Mouse (Mus musculus): ENCODE results near the gene Psmb2.

The Psmb2 gene

DNA sequence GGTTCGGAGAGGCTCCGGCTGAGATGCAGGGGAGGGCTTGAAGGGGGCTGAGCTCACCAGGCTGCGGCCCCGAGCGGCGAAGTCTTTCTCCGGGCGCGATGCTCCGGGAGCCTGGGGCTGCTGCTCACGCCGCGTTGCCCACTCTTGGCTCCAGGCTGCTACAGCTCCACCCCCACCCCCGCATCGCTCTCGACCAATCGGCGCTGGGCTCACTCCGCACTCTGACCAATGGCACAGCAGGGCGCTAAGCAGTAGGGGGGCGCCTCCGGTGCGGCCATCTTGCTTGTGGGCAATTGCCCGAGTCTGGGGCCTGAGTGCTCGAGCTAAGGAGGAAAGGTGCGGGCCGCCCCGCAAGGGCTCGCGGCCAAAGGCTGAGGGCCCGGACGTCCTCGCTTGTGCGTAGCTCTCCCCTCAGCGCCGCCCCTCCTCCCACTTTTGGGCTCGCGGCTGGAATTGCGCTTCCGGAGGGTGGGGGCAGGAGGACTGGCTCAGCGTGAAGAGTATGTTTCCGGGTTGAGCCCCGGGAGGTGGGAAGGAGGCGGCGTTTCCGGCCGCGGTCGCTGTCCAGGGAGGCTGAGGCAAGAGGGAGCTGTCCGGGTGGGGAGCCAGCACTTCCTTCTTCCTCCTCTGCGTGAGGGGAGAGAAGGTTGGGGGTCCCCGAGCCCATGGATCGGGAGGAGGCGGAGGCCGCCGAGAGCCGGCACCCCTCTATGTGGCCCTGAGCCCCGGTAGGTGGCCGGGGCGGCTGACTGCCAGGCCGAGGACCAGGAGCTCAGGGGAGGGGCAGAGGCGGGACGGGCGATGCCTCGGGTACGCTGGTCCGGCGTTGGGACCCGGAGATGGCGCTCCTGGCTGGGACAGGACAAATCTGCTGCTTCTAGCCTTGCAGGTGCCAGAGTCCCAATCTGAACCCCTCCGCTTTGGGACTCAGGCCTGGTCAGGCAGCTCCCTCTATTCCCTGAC lies 76.1 kb downstream of the Psmb2 start, which contains the start of the genes Ncdn and AU040320:
TSS of gene Ncdn (minus strand) at position 171 of the 963 bp plus-strand sequence.
TSS of gene AU040320 (plus strand) at position 277 of the 963 bp plus-strand sequence.
- peak; percentile 100 for DNase-seq

DNA sequence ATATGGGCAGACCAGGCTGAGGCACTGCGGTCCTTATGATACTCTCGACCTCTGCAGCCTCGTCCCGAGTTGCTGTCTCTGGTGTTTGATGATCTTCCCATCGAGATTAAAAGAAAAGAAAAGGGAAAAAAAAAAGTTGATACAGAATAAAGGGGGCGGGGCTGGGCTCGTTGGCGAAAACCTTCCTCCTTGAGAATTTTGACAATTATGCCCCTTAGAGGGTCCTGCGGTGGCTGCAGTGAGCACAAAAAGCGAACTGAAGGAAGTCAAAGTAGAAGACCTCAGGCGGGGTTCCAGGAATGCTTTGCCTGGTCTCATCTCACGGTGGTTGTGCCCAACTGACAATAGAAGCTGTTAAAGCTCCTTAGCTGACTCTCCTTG lies 76.8 kb downstream of the Psmb2 start:
- DNase-seq, result no peak

DNA sequence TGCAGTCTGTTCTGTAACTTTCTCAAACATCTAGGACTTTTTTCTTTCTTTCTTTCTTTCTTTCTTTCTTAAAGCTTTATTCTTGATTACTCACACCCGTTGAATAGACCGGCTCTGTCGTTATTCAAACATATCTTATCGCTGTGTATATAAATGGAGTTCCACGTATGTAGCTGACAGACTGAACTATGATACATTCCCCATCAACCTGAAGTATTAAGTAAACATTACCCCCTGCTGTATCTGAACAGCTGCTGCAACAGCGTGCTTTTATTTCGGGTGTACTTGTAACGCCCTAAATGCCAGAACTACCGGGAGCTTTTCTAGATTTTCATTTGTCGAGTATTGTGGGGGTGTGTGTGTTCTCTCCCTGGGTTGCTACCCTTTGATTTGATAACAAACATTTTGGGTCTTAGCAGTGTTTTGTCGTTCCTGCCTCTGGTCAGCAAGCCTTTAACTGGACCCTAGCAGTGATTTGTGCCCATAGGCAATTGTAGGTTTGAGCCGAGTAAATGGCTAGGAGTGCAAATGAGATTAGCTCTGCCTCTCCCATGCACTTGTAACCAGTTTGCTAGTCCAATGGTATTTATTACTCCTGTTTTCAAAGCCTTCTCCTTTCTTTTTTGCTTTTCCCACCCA lies 77.4 kb downstream of the Psmb2 start:
- DNase-seq, result no peak

DNA sequence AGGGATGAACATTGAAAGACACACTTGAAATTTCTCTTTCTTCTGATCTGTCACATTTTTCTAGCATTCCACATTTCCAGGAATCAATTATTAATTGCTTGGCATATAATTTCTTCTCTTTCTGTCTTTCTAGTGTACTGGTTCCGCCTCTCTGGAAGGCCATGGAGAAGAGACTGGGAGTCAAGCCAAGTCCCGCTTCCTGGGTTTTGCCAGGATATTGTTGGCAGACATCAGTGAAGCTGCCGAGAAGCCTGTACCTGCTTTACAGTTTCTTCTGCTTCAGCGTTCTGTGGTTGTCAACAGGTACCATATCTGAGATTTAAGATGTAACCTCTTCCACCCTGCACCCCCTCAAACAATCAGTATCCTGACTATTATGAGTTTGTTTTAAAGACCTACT lies 79.3 kb downstream of the Psmb2 start:
- DNase-seq, result no peak

DNA sequence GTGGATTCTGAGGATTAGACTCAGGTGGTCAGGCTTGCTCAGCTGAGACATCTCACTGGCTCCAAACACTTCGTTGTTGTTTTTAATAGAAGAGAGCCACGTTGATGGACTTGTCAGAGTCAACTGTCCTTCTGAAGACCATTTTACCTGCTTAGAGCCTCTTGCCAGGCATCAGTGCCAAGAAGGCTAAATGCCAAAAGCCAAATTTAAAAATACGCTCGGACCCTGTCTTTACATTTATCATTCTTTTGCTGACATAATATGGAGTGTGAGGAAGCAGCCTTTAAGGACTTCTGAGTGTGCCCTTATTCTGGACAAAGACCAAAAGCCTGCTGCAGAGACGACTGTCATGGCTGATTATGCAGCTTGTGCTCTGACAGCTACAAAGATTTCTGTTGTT lies 80.9 kb downstream of the Psmb2 start:
- DNase-seq, result no peak

Measured in heart, adult 11 months (tissue).